ENCODE assay signal across 20 mouse cellular contexts in the genomic region with DNA sequence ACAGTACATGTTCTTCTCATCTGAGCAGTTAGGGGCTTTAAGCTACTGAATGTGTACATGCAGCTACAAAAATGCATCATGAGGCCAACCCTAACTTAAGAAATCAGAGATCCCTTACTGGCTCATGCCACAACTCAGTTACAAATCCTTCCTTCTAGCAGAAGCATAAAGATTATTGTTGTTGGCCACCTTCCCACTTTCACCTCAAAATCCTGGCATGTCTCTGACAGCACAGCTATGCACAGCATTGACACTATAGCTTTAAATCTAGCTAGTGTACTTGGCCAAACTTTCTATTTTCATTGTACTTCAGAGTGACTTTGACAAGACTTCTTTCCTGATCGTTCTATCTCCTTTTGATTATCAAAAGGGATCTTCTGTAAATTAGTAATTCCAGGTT. TPM values are rescaled to one million over a fixed set of nuclear protein-coding genes. Genes with fewer than 3 reads are reported as not detected.
DNase-seq lines count a peak whose midpoint lies in the region; ATAC-seq and TF ChIP-seq lines count a peak whose summit lies in the region.
"Had no signal": no experiment of that assay in that cellular context is flagged by ENCODE, and none has a peak within 500 bp of the region (broad histone marks: within the 10 kb centered on the region; RNA-seq: fewer than 3 reads in every experiment).

No protein-coding gene starts in this region.

- H3K27me3 ChIP-seq in heart, embryonic 15.5 days, result no peaks in the 10 kb centered on the region
- H3K27me3 ChIP-seq in heart, embryonic 10.5 days (ENCODE audit: insufficient read depth, poor library complexity, severe bottlenecking), result no peaks in the 10 kb centered on the region
- no peaks in the 10 kb centered on the region for H3K27me3 ChIP-seq in lung, embryonic 14.5 days (ENCODE audit: insufficient read depth, low read length)
- H3K27me3 ChIP-seq: CH12.LX; hindbrain, embryonic 13.5 days; kidney, embryonic 15.5 days; neural tube, embryonic 13.5 days had no signal

- no peak overlapping the region for H3K4me2 ChIP-seq in heart, embryonic 15.5 days
- no peak overlapping the region for H3K4me2 ChIP-seq in lung, embryonic 14.5 days
- H3K4me2 ChIP-seq: hindbrain, embryonic 13.5 days; kidney, embryonic 15.5 days; midbrain, embryonic 11.5 days; neural tube, embryonic 13.5 days had no signal

- H3K4me3 ChIP-seq in heart, embryonic 15.5 days, result no peak overlapping the region
- no peak overlapping the region for H3K4me3 ChIP-seq in heart, embryonic 10.5 days
- no peak overlapping the region for H3K4me3 ChIP-seq in lung, embryonic 14.5 days (ENCODE audit: low read depth, low read length)
- H3K4me3 ChIP-seq: hindbrain, embryonic 13.5 days; kidney, embryonic 15.5 days; neural tube, embryonic 13.5 days had no signal

- no peak overlapping the region for H3K9ac ChIP-seq in heart, embryonic 15.5 days
- H3K9ac ChIP-seq in lung, embryonic 14.5 days, result no peak overlapping the region
- H3K9ac ChIP-seq: hindbrain, embryonic 13.5 days; kidney, embryonic 15.5 days; neural tube, embryonic 13.5 days had no signal

- no peak for TF ChIP-seq CTCF in lung, embryonic 14.5 days (IDR thresholded peaks at IDR 0.05; ENCODE audit: low read depth)
- no peak for TF ChIP-seq CTCF in brain, embryonic 14.5 days (IDR thresholded peaks at IDR 0.05; ENCODE audit: borderline replicate concordance, extremely low read depth, insufficient read depth, insufficient read length)

- intact Hi-C loops in left cerebral cortex, postnatal 36 days (cut with DNase I), result no loop called here

- H3K4me1 ChIP-seq in heart, embryonic 15.5 days (replicated peaks), result peaks cover 33% of the 10 kb centered on the region
- H3K4me1 ChIP-seq in heart, embryonic 10.5 days, result peaks cover 28% of the 10 kb centered on the region
- no peaks in the 10 kb centered on the region for H3K4me1 ChIP-seq in lung, embryonic 14.5 days (ENCODE audit: insufficient read depth)

- no peak for DNase-seq in heart, embryonic 10.5 days (ENCODE audit: low spot score)
- peak; percentile 70 for DNase-seq in lung, embryonic 14.5 days
- DNase-seq in lung, postnatal 25 days (ENCODE audit: low spot score), result no peak
- peak; percentile 35 for DNase-seq in brain, embryonic 14.5 days (ENCODE audit: low read depth)
- DNase-seq in left cerebral cortex, postnatal 36 days (ENCODE audit: low spot score in 2 of 2), result no peak
- no peak for DNase-seq in testis, postnatal 14 days (ENCODE audit: low spot score)
- DNase-seq: cerebellum, postnatal 14 days; gastrocnemius, postnatal 36 days; liver; lung, adult 2 months; right cerebral cortex, postnatal 14 days; thymus, postnatal 14 days had no signal

- peak overlapping the region; percentile 27 for H3K27ac ChIP-seq in heart, embryonic 15.5 days
- H3K27ac ChIP-seq in heart, embryonic 10.5 days, result no peak overlapping the region
- peak overlapping the region; percentile 6; the same call in 1 of the 2 replicates for H3K27ac ChIP-seq in lung, embryonic 14.5 days (ENCODE audit: low read depth)
- H3K27ac ChIP-seq: hindbrain, embryonic 13.5 days; kidney, embryonic 15.5 days; macrophage; neural tube, embryonic 13.5 days had no signal

- no peaks in the 10 kb centered on the region for H3K9me3 ChIP-seq in heart, embryonic 15.5 days (replicated peaks)
- H3K9me3 ChIP-seq in heart, embryonic 10.5 days, result no peaks in the 10 kb centered on the region
- H3K9me3 ChIP-seq in lung, embryonic 14.5 days (ENCODE audit: low read depth, low read length), result no peaks in the 10 kb centered on the region
- H3K9me3 ChIP-seq: hindbrain, embryonic 13.5 days; kidney, embryonic 15.5 days; neural tube, embryonic 13.5 days had no signal

- TF ChIP-seq POLR2A in brain, embryonic 14.5 days (IDR thresholded peaks at IDR 0.05; ENCODE audit: borderline replicate concordance, extremely low read depth, insufficient read depth, insufficient read length, poor library complexity, severe bottlenecking), result no peak

- no peak for ATAC-seq in heart, embryonic 15.5 days (replicated peaks; ENCODE audit: insufficient number of reproducible peaks, insufficient read depth, low FRiP score, low read depth)
- ATAC-seq in lung, embryonic 14.5 days (ENCODE audit: insufficient read depth), result no peak
- ATAC-seq: activated CD4-positive, CD25-positive, alpha-beta regulatory T cell, adult 4 months had no signal

- H3K36me3 ChIP-seq in heart, embryonic 15.5 days, result 0 out of 2 replicates have a peak, but pooled peaks cover 3% of the 10 kb centered on the region
- H3K36me3 ChIP-seq in heart, embryonic 10.5 days, result peaks cover 17% of the 10 kb centered on the region
- H3K36me3 ChIP-seq in lung, embryonic 14.5 days (ENCODE audit: insufficient read depth), result peaks cover 2% of the 10 kb centered on the region; the same call in 1 of the 2 replicates

- WGBS in heart, embryonic 15.5 days, result 26% methylated on average over 1 of the region's 1 CpGs
- WGBS in heart, embryonic 10.5 days, result 76% methylated on average over 1 of the region's 1 CpGs
- 50% methylated on average over 1 of the region's 1 CpGs for WGBS in lung, embryonic 14.5 days

RNA-seq across cellular contexts. Expression of gene Map2k4, which starts 9.0 kb away (rescaled TPM):
- polyA plus RNA-seq in heart, embryonic 15.5 days (2015; fragmentation: Nextera tagmentation; extraction: Ambion mirVana), result 55.7 and 58.2 TPM in 2 replicates
- polyA plus RNA-seq in heart, embryonic 10.5 days (2016; fragmentation: Nextera tagmentation; extraction: Ambion mirVana), result 70.3 and 71.2 TPM in 2 replicates
- polyA plus RNA-seq in lung, embryonic 14.5 days (2014; fragmentation: Nextera tagmentation; extraction: Ambion mirVana), result 71.5 and 74.8 TPM in 2 replicates
- 55.9 and 72.5 TPM in 2 replicates for polyA plus RNA-seq in brain, embryonic 14.5 days (2012; rRNA removed)
- 100 to 1,000 TPM; 181 to 189 TPM for total RNA-seq in left cerebral cortex, postnatal 36 days (2021)

RNA-seq across cellular contexts. Expression of gene Zkscan6, which starts 27.9 kb away (rescaled TPM):
- 9.5 and 11.0 TPM in 2 replicates for polyA plus RNA-seq in heart, embryonic 15.5 days (2015; fragmentation: Nextera tagmentation; extraction: Ambion mirVana)
- 10.9 and 12.0 TPM in 2 replicates for polyA plus RNA-seq in heart, embryonic 10.5 days (2016; fragmentation: Nextera tagmentation; extraction: Ambion mirVana)
- 10.8 and 13.0 TPM in 2 replicates for polyA plus RNA-seq in lung, embryonic 14.5 days (2014; fragmentation: Nextera tagmentation; extraction: Ambion mirVana)
- polyA plus RNA-seq in brain, embryonic 14.5 days (2012; rRNA removed), result 10.2 and 10.4 TPM in 2 replicates
- total RNA-seq in left cerebral cortex, postnatal 36 days (2021), result 10 to 100 TPM; 11.2 to 12.7 TPM

Comparison
In these comparisons a context has a peak if more than half of its experiments do, and no peak if none do; other contexts are left out.
1. DNase-seq: peak in lung, embryonic 14.5 days (single experiment) and brain, embryonic 14.5 days (single experiment); none in heart, embryonic 10.5 days (single experiment), lung, postnatal 25 days (single experiment), left cerebral cortex, postnatal 36 days (0 of 2) and testis, postnatal 14 days (single experiment).